24 mouse cellular contexts compared by ENCODE assay signal in genomic region chr4:32332028-32332427, GRCm38 (mm10).
"Had no signal": no experiment of that assay in that cellular context is flagged by ENCODE, and none has a peak within 500 bp of the region (broad histone marks: within the 10 kb centered on the region; RNA-seq: fewer than 3 reads in every experiment).

No protein-coding gene starts in this region.

- ATAC-seq: hindbrain, embryonic 16.5 days; inflammation-experienced regulatory T-cells, adult 6 months; intestine, embryonic 15.5 days; intestine, postnatal 0 days; liver, embryonic 12.5 days had no signal

- H3K9me3 ChIP-seq: heart, embryonic 12.5 days; heart, embryonic 15.5 days; hindbrain, embryonic 12.5 days; intestine, embryonic 15.5 days; limb, embryonic 15.5 days; liver, embryonic 12.5 days had no signal

- DNase-seq: gastrocnemius, postnatal 14 days; gastrocnemius, postnatal 36 days; heart, adult 18-20 months; heart, postnatal 10 days; heart, postnatal 36 days; kidney, adult 18-20 months; kidney, adult 8-10 months; kidney, postnatal 10 days; kidney, postnatal 25 days; kidney, postnatal 4 days had no signal

- H3K9ac ChIP-seq: heart, embryonic 12.5 days; heart, embryonic 15.5 days; hindbrain, embryonic 12.5 days; hindbrain, embryonic 14.5 days; intestine, embryonic 15.5 days; limb, embryonic 13.5 days; limb, embryonic 15.5 days; liver, embryonic 12.5 days; liver, embryonic 14.5 days had no signal

- H3K4me3 ChIP-seq: heart, embryonic 12.5 days; heart, embryonic 15.5 days; hindbrain, embryonic 12.5 days; intestine, embryonic 15.5 days; layer of hippocampus, adult 2 months; left cerebral cortex, adult 2 months; limb, embryonic 13.5 days; limb, embryonic 15.5 days; liver, embryonic 12.5 days had no signal

- H3K27me3 ChIP-seq: heart, embryonic 12.5 days; heart, embryonic 15.5 days; hindbrain, embryonic 12.5 days; intestine, embryonic 15.5 days; limb, embryonic 13.5 days; limb, embryonic 15.5 days; liver, embryonic 12.5 days had no signal

- H3K4me2 ChIP-seq: heart, embryonic 12.5 days; hindbrain, embryonic 12.5 days; hindbrain, embryonic 14.5 days; intestine, embryonic 15.5 days; limb, embryonic 13.5 days; limb, embryonic 15.5 days; liver, embryonic 12.5 days had no signal

- H3K36me3 ChIP-seq: heart, embryonic 12.5 days; heart, embryonic 15.5 days; hindbrain, embryonic 12.5 days; intestine, embryonic 15.5 days; limb, embryonic 15.5 days; liver, embryonic 12.5 days had no signal

- H3K27ac ChIP-seq: hindbrain, embryonic 12.5 days; hindbrain, embryonic 14.5 days; intestine, embryonic 15.5 days; layer of hippocampus, adult 2 months; left cerebral cortex, adult 2 months; limb, embryonic 13.5 days; limb, embryonic 15.5 days; liver, embryonic 12.5 days; liver, embryonic 14.5 days had no signal
